Mouse (Mus musculus) MN1 (cell line): ENCODE data around the gene Wdr61.

Source experiments
- DNase-seq: peaks from one replicate; pipeline ENCODE4 v3.0.0-alpha.2; 2016; ENCODE audit warnings: low spot score

The Wdr61 gene

DNA sequence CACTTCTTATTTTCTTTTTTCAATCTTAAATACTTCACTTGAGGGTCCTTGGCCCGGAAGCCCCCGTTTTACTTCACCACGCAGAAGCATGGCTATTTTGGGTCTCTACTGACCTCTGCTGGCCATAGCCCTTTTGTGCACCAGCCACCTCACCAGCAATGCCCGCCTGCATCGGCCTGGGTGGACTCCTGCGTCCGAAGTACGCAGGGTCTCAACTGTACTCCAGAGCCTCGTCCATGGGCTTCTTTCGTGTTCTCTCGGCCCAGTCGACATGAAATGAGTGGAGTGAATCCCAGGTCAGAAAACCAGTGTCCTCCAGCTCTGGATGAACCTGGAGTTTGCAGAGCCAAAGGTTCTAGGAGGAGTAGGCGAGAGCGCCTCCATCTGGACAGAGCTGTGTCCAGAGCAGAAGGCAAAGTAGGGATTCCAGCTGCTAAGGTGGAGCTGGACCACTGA, 57.8 kb downstream of the Wdr61 start:
- DNase-seq = peak; percentile 77

- no peak for DNase-seq
These were observed 60.4 kb downstream of the Wdr61 start for GRCm38 (mm10) chr9:54673887-54674286.

GRCm38 (mm10) chr9:54671962-54672361, 62.4 kb downstream of the Wdr61 start:
- no peak for DNase-seq

DNA sequence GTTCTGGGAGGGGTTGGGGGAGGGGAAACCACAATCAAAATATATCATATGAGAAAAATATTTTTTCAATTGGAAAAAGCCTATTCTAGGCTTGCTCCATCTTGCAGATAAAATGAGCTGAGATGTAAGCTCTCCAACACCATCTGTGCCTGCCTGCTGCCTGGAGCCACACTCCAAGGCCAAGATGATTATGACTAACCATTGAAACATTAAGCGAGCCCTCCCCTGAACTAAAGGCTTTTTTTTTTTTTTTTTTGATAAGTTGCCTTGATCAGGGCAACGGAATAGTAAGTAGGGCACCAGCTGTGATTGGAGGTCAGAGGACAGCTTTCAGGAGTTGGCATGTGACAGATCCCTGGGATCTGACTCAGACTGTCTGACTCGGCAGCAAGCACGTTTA, 65.9 kb downstream of the Wdr61 start:
- no peak for DNase-seq

DNA sequence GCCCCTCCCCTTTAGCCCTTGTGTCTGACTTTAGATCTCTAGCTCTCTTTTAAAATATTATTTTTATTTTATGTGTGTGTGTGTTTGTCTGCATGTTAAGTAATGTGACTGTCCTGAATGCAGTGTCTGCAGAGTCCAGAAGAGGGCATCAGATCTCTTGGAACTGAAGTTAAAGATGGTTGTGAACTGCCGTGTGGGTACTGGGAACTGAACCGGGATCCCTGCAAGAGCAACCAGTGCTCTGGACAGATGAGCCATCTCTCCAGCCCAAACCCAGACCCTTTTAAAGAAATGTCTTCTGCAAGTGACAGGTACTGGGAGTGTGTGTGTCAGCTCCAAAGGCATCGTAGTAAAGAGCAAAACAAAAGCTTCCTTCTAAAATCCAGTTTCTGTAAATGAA, 68.2 kb downstream of the Wdr61 start:
- DNase-seq = no peak
